Mouse (Mus musculus) embryonic facial prominence, embryonic 13.5 days (tissue): ENCODE results near the gene Traf1. TPM values are rescaled to one million over a fixed set of nuclear protein-coding genes. Genes with fewer than 3 reads are reported as not detected.

Experiments
- ATAC-seq: fragments of 200-750 bp; cut with Nextera tagmentation; 2 replicates; pipeline ENCODE4 v1.8.0; 2017; ENCODE audit warnings: low read depth; ENCODE audit not compliant: insufficient number of reproducible peaks, insufficient read depth, low FRiP score, low TSS enrichment
- H3K27ac ChIP-seq: fragments of 300-500 bp; sonication (generic); 2 replicates; pipeline ENCODE4 v1.5.1; 2015; ENCODE audit warnings: moderate library complexity, mild to moderate bottlenecking, inconsistent platforms
- H3K27me3 ChIP-seq: fragments of 300-500 bp; sonication (generic); 2 replicates; pipeline ENCODE4 v1.6.1; 2015; ENCODE audit warnings: mild to moderate bottlenecking, inconsistent platforms
- H3K36me3 ChIP-seq: fragments of 300-500 bp; sonication (generic); 2 replicates; pipeline ENCODE4 v1.6.1; 2015; ENCODE audit warnings: mild to moderate bottlenecking, inconsistent platforms
- H3K4me1 ChIP-seq: fragments of 300-500 bp; sonication (generic); 2 replicates; pipeline ENCODE4 v1.6.1; 2015; ENCODE audit warnings: inconsistent platforms
- H3K4me2 ChIP-seq: fragments of 300-500 bp; sonication (generic); 2 replicates; pipeline ENCODE4 v1.6.1; 2015; ENCODE audit warnings: moderate library complexity, mild to moderate bottlenecking, inconsistent platforms
- H3K4me3 ChIP-seq: fragments of 300-500 bp; sonication (generic); 2 replicates; pipeline ENCODE4 v1.5.1; 2015; ENCODE audit warnings: mild to moderate bottlenecking, inconsistent platforms
- H3K9ac ChIP-seq: fragments of 300-500 bp; sonication (generic); 2 replicates; pipeline ENCODE4 v1.6.1; 2015; ENCODE audit warnings: mild to moderate bottlenecking, inconsistent platforms
- H3K9me3 ChIP-seq: fragments of 300-500 bp; sonication (generic); 2 replicates; pipeline ENCODE4 v1.6.1; 2016; ENCODE audit warnings: inconsistent platforms
- WGBS: fragments of 180-500 bp; shearing (Covaris S2); methylation state at CpG from one replicate; pipeline ENCODE4 v1.1.7; 2015; ENCODE audit warnings: mixed read lengths; 5-methylcytosine and 5-hydroxymethylcytosine counted together
- polyA plus RNA-seq: library from polyadenylated mRNA; unstranded; fragments of >200 nt; fragmentation: Nextera tagmentation; extraction: Ambion mirVana; gene quantifications from 2 replicates; pipeline ENCODE4 v1.2.1, GENCODE M21; 2015

Traf1 gene
- polyA plus RNA-seq, 1 experiment from 2014 or later = 2.4 TPM

GRCm38 (mm10) chr2:34938269-34939208, 23.0 kb downstream of the Traf1 start:
- Histone ChIP-seq H3K9ac (no peak overlapping the region), H3K27me3 (peaks cover 12% of the 10 kb centered on the region), H3K9me3 (no peaks in the 10 kb centered on the region), H3K4me3 (no peak overlapping the region), H3K27ac (peak overlapping the region; percentile 40; the same call in 1 of the 2 replicates), H3K4me2 (no peak overlapping the region), H3K4me1 (peaks cover 43% of the 10 kb centered on the region), H3K36me3 (no peaks in the 10 kb centered on the region)
- peak; percentile 49; the same call in 1 of the 2 replicates for ATAC-seq
- WGBS = 51% methylated on average over 8 of the region's 8 CpGs

- Histone ChIP-seq H3K27ac (no peak overlapping the region), H3K27me3 (peaks cover 10% of the 10 kb centered on the region), H3K4me1 (peaks cover 43% of the 10 kb centered on the region), H3K36me3 (no peaks in the 10 kb centered on the region), H3K4me3 (no peak overlapping the region), H3K9ac (no peak overlapping the region), H3K9me3 (no peaks in the 10 kb centered on the region), H3K4me2 (no peak overlapping the region)
- WGBS = 28% methylated on average over 5 of the region's 5 CpGs
- ATAC-seq = no peak
These were observed 24.1 kb downstream of the Traf1 start for GRCm38 (mm10) chr2:34937460-34937859.

GRCm38 (mm10) chr2:34927320-34927719, 34.3 kb downstream of the Traf1 start:
- no peak overlapping the region for H3K27ac ChIP-seq
- H3K9ac ChIP-seq = no peak overlapping the region
- H3K27me3 ChIP-seq = no peaks in the 10 kb centered on the region
- ATAC-seq = no peak
- no peak overlapping the region for H3K4me3 ChIP-seq
- H3K4me1 ChIP-seq = peaks cover 4% of the 10 kb centered on the region; the same call in 1 of the 2 replicates
- no peaks in the 10 kb centered on the region for H3K36me3 ChIP-seq
- WGBS = 56% methylated on average over 5 of the region's 5 CpGs
- no peaks in the 10 kb centered on the region for H3K9me3 ChIP-seq
- H3K4me2 ChIP-seq = no peak overlapping the region

- Histone ChIP-seq H3K27me3 (no peaks in the 10 kb centered on the region), H3K9ac (no peak overlapping the region), H3K27ac (no peak overlapping the region), H3K4me1 (peaks cover 8% of the 10 kb centered on the region; the same call in 1 of the 2 replicates), H3K4me3 (no peak overlapping the region), H3K36me3 (no peaks in the 10 kb centered on the region), H3K4me2 (no peak overlapping the region), H3K9me3 (no peaks in the 10 kb centered on the region)
- 15% methylated on average over 2 of the region's 2 CpGs for whole genome bisulfite sequencing
- ATAC-seq = no peak
These were observed 38.8 kb downstream of the Traf1 start for GRCm38 (mm10) chr2:34922729-34923128.

GRCm38 (mm10) chr2:34920144-34920543, 41.4 kb downstream of the Traf1 start:
- no peak for ATAC-seq
- Histone ChIP-seq H3K36me3 (no peaks in the 10 kb centered on the region), H3K4me3 (no peak overlapping the region), H3K4me1 (peaks cover 4% of the 10 kb centered on the region; the same call in 1 of the 2 replicates), H3K27ac (no peak overlapping the region), H3K9ac (no peak overlapping the region), H3K4me2 (no peak overlapping the region), H3K27me3 (peaks cover 10% of the 10 kb centered on the region), H3K9me3 (no peaks in the 10 kb centered on the region)
- 40% methylated on average over 2 of the region's 2 CpGs for WGBS

DNA sequence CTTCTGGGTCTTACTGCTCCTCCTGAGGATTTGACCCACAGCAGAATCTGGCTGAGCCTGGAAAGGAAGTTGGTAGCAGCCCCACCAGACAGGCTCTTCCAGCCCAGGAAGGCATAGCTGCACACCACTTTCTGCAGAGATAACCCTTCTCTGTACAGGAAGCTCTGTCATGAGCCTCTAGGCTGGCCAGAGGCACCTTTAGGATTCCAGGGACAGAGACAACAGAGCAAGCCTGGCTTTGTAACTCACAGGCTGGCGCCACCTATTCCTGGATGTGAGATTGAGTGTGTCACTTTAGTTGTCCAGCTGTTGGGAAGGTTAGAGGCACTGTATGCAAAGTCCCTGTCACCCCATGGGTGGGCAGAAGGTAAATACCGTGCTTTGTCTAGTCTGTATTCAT, 46.5 kb downstream of the Traf1 start:
- no peak overlapping the region for H3K27ac ChIP-seq
- WGBS = 46% methylated on average over 2 of the region's 2 CpGs
- H3K36me3 ChIP-seq = no peaks in the 10 kb centered on the region
- no peak overlapping the region for H3K4me3 ChIP-seq
- no peak overlapping the region for H3K9ac ChIP-seq
- no peaks in the 10 kb centered on the region for H3K9me3 ChIP-seq
- H3K27me3 ChIP-seq = peaks cover 55% of the 10 kb centered on the region
- no peak for ATAC-seq
- H3K4me1 ChIP-seq = peaks cover 13% of the 10 kb centered on the region; the same call in 1 of the 2 replicates
- no peak overlapping the region for H3K4me2 ChIP-seq

GRCm38 (mm10) chr2:34914823-34915082, 46.8 kb downstream of the Traf1 start:
- peak overlapping the region; percentile 95; the same call in 1 of the 2 replicates for H3K4me2 ChIP-seq
- no peak for ATAC-seq
- peaks cover 13% of the 10 kb centered on the region; the same call in 1 of the 2 replicates for H3K4me1 ChIP-seq
- peaks cover 55% of the 10 kb centered on the region for H3K27me3 ChIP-seq
- peak overlapping the region; percentile 62 for H3K4me3 ChIP-seq
- no peaks in the 10 kb centered on the region for H3K36me3 ChIP-seq
- no peak overlapping the region for H3K9ac ChIP-seq
- WGBS = 11% methylated on average over 2 of the region's 2 CpGs
- no peaks in the 10 kb centered on the region for H3K9me3 ChIP-seq
- no peak overlapping the region for H3K27ac ChIP-seq

- WGBS = 2% methylated on average over 37 of the region's 50 CpGs
- H3K27me3 ChIP-seq = peaks cover 56% of the 10 kb centered on the region
These were observed 47.3 kb downstream of the Traf1 start for GRCm38 (mm10) chr2:34914069-34914822.

DNA sequence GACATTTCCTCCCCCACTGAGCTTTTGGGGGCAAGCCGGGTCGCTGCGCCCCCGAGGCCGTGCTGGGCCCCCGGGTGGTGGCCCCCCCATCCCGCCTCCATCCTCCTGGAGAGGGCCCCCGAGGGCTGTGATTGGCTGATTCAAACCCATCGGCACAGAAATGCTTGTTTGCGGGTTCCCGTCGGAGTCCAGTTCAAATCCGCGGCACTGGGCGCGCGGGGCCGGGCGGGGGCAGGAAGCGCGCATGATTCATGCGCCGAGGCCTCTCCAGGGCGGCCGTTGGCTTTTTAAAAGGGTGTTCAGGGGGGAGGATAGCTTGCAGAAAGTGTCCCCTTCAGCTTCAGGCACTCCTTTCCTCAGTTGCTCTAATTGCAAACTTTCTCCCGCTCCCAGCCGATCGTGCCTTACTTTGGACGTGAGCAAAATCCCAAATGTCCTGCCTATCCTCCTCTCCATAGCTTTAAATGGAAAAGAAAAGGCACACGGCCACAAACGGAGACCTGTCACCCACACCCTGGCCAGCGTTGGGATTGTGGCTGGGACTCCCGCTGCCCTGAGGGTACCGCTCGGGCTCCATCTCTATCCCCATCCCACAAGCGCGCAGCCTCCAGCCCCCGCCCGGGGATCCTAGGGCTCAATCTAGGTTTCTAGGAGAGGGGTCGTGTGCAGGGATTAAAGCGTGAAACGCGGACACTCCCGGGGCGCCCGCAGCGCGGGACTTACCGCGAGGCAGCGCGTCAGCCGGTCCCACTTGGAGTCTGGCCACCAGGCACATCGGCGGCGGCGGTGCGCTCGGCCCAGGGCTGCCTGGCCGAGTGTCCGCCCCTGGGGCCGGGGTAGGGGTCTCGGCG, 48.1 kb downstream of the Traf1 start, which contains the start of gene Phf19:
TSS of gene Phf19 (minus strand) at position 809 of the 851 bp plus-strand sequence.
- no peaks in the 10 kb centered on the region for H3K36me3 ChIP-seq
- no peak within 1 kb of the TSS for H3K27ac ChIP-seq
- peak within 1 kb of the TSS; percentile 74 for H3K9ac ChIP-seq
- no peaks in the 10 kb centered on the region for H3K9me3 ChIP-seq
- ATAC-seq = no peak
- WGBS = under 1% methylated on average over 59 of the region's 64 CpGs
- H3K4me3 ChIP-seq = peak within 1 kb of the TSS; percentile 62
- peaks cover 59% of the 10 kb centered on the region for H3K27me3 ChIP-seq
- H3K4me2 ChIP-seq = peak within 1 kb of the TSS; percentile 95
- peaks cover 13% of the 10 kb centered on the region; the same call in 1 of the 2 replicates for H3K4me1 ChIP-seq

More at GRCm38 (mm10) chr2:34914069-34914822, 47.3 kb downstream of the Traf1 start:
- peak overlapping the region; percentile 95 for H3K4me2 ChIP-seq
- H3K9me3 ChIP-seq = no peaks in the 10 kb centered on the region
- H3K9ac ChIP-seq = peak overlapping the region; percentile 74
- peaks cover 13% of the 10 kb centered on the region; the same call in 1 of the 2 replicates for H3K4me1 ChIP-seq
- H3K27ac ChIP-seq = no peak overlapping the region
- H3K36me3 ChIP-seq = no peaks in the 10 kb centered on the region
- no peak for ATAC-seq
- peak overlapping the region; percentile 62 for H3K4me3 ChIP-seq

GRCm38 (mm10) chr2:34912613-34913012, 49.0 kb downstream of the Traf1 start:
- Histone ChIP-seq H3K4me3 (peak overlapping the region; percentile 62), H3K27ac (no peak overlapping the region), H3K4me2 (peak overlapping the region; percentile 95), H3K27me3 (peaks cover 61% of the 10 kb centered on the region), H3K9me3 (no peaks in the 10 kb centered on the region), H3K9ac (no peak overlapping the region), H3K4me1 (peaks cover 13% of the 10 kb centered on the region; the same call in 1 of the 2 replicates), H3K36me3 (no peaks in the 10 kb centered on the region)
- ATAC-seq = no peak
- WGBS = 36% methylated on average over 7 of the region's 7 CpGs

DNA sequence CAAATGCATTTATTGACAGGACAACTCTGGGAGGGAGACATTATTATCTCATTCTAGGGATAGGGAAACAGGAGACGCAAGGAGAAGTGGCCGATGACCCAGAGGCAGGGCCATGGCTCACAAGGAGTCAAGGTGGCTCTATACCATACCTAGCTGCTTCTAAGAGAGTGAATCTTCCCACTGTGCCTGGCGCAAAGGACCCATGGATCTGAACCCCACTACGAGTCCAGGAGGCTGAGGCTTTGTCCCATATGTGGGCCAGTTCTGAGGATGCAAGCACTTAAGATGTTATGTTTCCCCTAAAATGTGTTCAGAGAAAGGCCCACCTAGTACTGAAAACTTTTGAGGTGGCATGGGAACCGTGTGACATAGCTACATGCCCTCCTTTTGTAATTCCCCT, 49.7 kb downstream of the Traf1 start:
- no peak for ATAC-seq
- H3K9ac ChIP-seq = no peak overlapping the region
- peaks cover 56% of the 10 kb centered on the region for H3K27me3 ChIP-seq
- no peak overlapping the region for H3K27ac ChIP-seq
- peaks cover 13% of the 10 kb centered on the region; the same call in 1 of the 2 replicates for H3K4me1 ChIP-seq
- H3K4me3 ChIP-seq = no peak overlapping the region
- H3K9me3 ChIP-seq = no peaks in the 10 kb centered on the region
- WGBS = 83% methylated on average over 5 of the region's 5 CpGs
- no peak overlapping the region for H3K4me2 ChIP-seq
- no peaks in the 10 kb centered on the region for H3K36me3 ChIP-seq
